Comparison of ENCODE assay signal across 12 mouse cellular contexts in genomic region chr4:34172000-34172399, GRCm38 (mm10).
"Had no signal": no experiment of that assay in that cellular context is flagged by ENCODE, and none has a peak within 500 bp of the region (broad histone marks: within the 10 kb centered on the region; RNA-seq: fewer than 3 reads in every experiment).

No protein-coding gene starts in this region.

- H3K4me3 ChIP-seq: limb, embryonic 12.5 days; liver, embryonic 13.5 days; lung, embryonic 15.5 days; midbrain, embryonic 12.5 days; neural tube, embryonic 15.5 days had no signal

- H3K9ac ChIP-seq: limb, embryonic 12.5 days; liver, embryonic 13.5 days; liver, postnatal 0 days; lung, embryonic 15.5 days; midbrain, embryonic 12.5 days; neural tube, embryonic 15.5 days had no signal

- DNase-seq: kidney, adult 2 months; kidney, postnatal 25 days; liver; liver, embryonic 13.5 days; liver, postnatal 0 days; lung, postnatal 14 days; thymus, postnatal 36 days had no signal

- H3K4me2 ChIP-seq: limb, embryonic 12.5 days; liver, embryonic 13.5 days; lung, embryonic 15.5 days; midbrain, embryonic 12.5 days; neural tube, embryonic 15.5 days had no signal

- ATAC-seq: liver, postnatal 0 days had no signal

- H3K27ac ChIP-seq: limb, embryonic 12.5 days; liver, embryonic 13.5 days; lung, embryonic 15.5 days; macrophage; midbrain, embryonic 12.5 days; neural tube, embryonic 15.5 days had no signal

- H3K9me3 ChIP-seq: limb, embryonic 12.5 days; liver, embryonic 13.5 days; lung, embryonic 15.5 days; midbrain, embryonic 12.5 days; neural tube, embryonic 15.5 days had no signal

- H3K36me3 ChIP-seq: limb, embryonic 12.5 days; liver, embryonic 13.5 days; lung, embryonic 15.5 days; midbrain, embryonic 12.5 days; neural tube, embryonic 15.5 days had no signal

- H3K27me3 ChIP-seq: limb, embryonic 12.5 days; liver, embryonic 13.5 days; lung, embryonic 15.5 days; midbrain, embryonic 12.5 days; neural tube, embryonic 15.5 days had no signal

- H3K4me1 ChIP-seq: limb, embryonic 12.5 days; liver, embryonic 13.5 days; lung, embryonic 15.5 days; midbrain, embryonic 12.5 days had no signal
